Mouse (Mus musculus) common myeloid progenitor, adult 5-6 weeks (primary cell): ENCODE data around the gene Hectd2. TPM values are rescaled to one million over a fixed set of nuclear protein-coding genes. Genes with fewer than 3 reads are reported as not detected.

ENCODE experiments used
- ATAC-seq: replicated peaks from 2 replicates; pipeline ENCODE4 v1.8.0; 2016; ENCODE audit warnings: low read depth, mild to moderate bottlenecking, moderate TSS enrichment, inconsistent platforms; ENCODE audit not compliant: poor library complexity, severe bottlenecking
- total RNA-seq: library from RNA; stranded (forward); fragments of 200-1000, 187-1606 nt; gene quantifications from 2 replicates; pipeline ENCODE4 v1.2.3, GENCODE M21; 2017

The Hectd2 gene
- total RNA-seq, 1 experiment from 2014 or later, result 3.1 TPM

DNA sequence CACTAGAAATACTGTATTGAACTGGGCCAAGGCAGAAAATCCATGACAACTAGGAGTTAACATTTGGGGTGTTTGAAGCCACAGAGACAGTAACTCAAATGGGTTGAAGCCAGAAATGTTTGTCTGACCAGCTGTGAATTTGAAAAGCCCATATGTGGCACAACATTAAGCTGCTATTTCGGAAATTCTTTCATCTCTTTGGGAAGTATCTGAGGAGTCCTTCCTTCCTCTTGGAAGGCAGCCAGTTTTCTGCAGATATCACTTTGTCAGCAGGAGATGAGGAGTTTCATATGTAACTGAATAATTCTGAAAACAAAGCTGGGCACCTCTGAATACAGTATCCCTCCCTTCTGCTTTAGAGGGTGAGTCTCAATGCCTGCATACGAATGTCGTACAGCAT is 86.7 kb downstream of the Hectd2 start:
- no peak for ATAC-seq

DNA sequence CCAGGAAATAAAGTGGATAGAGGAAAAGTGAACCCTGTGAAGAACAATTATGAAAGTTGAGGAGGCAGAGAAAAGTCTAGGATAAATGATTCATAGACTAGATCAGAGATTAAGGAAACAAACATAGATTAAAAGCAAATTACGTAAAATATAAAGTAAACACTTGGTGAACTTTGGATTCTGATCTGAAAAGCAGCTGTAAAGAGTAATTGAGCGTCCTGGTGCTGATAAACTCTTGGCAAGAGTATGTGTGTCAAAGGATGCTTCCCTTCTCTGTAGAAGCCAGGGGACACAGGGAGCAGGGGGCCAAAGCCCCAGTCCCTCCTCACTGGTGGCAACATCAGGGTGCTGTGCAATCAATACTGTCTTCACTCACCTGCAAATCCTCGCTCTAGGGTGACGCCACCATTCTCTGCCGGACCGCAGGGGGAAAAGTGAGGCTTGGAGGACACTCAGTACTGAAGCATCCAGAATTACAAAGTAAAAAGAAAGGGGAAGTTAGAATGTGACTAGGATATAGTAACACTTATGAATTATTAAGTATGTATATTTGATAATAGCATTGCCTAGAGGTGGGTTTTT is 91.0 kb downstream of the Hectd2 start:
- ATAC-seq, result no peak

DNA sequence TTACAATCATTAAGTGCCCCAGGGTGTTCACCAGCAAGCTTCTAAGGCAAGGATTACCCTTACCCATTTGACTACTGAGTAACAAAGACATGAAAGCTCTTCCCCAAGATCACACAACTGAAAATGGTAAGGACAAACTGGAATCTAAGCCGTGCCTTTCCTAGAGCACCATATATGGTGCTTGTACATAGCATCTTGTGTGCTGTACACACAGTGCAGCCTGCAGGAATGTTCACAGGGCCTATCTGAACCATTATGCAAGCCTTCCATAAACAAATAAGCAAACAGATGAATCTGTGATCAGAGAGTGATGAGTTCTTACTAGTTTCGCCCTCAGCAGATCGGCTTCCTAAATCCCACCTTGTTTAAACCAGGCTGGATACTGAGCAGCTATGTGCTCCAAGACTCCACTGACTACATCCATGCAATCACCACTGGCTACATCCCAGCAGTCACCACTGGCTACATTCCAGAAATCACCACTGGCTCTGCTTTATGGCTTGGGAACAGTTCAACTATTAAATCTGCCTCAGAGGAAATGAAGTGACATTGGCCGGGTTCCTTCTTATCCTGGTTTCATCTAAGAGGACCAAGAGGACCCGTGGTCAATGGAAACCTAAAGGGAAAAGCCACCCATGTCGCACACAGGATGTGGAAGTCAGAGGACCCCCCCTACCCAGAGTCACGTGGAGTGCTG is 91.8 kb downstream of the Hectd2 start:
- ATAC-seq, result no peak

- ATAC-seq, result no peak
Measured at GRCm38 (mm10) chr19:36652686-36653085, 98.2 kb downstream of the Hectd2 start.

- ATAC-seq, result no peak
Measured at GRCm38 (mm10) chr19:36662734-36663133, 108.3 kb downstream of the Hectd2 start.

DNA sequence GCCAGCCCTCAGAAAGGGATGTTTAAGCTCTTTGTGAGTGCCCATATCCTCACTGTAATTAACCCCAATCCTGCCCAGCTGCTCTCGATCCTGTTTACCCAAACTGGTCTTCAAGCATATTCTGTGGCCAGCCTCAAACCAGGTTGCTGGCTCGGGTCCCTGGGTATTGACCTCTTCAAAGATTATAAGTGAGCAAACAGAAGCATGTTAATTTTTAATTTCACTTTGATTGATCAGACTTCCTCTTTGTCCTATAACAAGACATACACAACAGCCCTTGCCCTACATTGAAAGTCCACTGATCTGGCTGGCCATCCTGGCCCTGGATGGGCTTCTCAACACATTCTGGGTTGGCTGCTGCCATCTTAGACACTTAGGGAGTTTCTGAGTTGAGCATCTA is 109.5 kb downstream of the Hectd2 start:
- no peak for ATAC-seq

GRCm38 (mm10) chr19:36664417-36664816 is 110.0 kb downstream of the Hectd2 start:
- no peak for ATAC-seq

- ATAC-seq, result no peak
Measured at GRCm38 (mm10) chr19:36665206-36665605, 110.8 kb downstream of the Hectd2 start.

GRCm38 (mm10) chr19:36665641-36666040 is 111.2 kb downstream of the Hectd2 start:
- ATAC-seq, result no peak

- no peak for ATAC-seq
Measured at GRCm38 (mm10) chr19:36666471-36666870, 112.0 kb downstream of the Hectd2 start.

GRCm38 (mm10) chr19:36667368-36667767 is 112.9 kb downstream of the Hectd2 start:
- ATAC-seq, result no peak

DNA sequence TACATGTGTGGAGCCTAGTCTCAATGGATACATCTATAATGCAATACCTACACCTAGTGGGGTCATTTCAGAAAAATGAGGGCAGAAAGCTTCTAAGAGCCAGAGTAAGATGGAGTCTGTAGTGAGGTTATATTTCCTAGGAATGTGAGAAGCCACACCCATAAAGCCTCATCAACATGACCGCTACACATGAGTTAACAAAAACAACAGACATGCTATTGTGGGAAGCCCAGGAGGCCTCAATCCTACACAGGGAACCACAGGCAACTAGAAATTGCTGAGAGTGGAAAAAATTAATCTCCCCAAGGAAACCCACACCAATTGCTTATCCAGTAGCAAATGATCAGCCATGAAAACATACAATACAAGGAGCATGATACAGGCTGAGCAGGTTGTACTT is 113.7 kb downstream of the Hectd2 start:
- ATAC-seq, result no peak

DNA sequence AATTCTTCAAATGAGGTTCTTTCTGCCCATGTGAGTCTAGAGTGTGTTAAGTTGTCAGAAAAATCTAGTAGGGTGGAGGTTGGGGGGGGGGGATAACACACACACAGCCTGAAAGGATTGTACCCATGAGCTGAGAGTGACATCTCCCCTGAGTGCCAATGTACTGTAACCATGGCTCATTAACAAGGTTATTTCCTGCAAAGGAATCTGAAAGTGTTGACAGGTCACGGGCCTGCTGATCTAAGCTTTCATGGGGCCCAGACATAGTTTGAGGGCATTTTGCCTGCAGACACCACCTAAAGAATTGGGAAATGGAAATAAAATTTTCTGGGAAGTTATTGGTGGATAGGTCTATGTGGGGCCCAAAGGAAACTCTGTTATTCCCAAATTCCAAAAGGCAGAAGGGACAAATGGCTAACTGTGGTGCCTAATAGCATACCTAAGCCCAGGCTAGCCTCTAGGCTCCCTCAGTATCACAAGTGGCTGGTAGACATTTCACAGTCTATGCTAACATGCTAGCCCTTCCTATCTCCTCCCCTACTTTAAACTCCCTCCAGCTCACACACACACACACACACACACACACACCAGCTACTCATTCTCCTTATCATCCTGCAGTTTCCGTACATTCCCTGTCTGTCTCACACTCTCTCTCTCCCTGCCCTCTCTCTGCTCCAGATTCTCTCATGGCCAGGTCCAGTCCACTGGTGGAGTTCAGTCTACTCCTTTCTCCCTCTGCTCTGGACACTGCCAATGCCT is 114.6 kb downstream of the Hectd2 start:
- no peak for ATAC-seq

DNA sequence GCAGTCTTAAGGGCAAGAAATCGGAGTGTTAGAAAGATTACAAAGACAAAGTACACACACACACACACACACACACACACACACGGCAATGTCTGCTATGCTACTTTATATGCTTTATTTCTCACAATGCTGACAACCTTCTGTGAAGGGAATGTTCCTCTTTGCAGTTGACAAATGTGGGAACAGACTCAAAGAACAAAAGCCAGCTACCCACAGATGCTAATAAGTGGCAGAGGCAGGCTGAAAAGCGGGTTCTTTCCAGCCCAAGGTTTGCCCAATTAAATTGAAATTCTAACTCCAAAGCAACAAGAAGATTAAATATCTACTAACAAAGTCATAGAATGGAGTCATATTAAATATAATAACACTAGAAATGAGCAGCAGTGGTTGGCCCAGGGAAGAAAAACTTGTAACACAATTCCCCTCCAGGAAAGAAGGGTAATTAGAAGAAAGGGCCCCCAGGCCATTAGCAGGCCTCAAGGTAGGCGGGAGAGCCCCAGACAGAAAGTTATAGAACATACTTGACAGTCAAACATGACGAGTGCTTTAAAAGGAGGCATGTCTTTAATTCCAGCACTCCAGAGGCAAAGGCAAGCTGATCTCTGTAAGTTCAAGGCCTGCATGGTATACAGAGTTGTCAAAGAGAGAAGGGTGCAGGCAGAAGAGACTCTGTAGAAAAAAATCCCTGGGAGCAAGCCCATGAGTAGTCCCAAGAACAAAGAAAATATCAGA is 115.4 kb downstream of the Hectd2 start:
- no peak for ATAC-seq

Other genes with a start within 250 kb of the Hectd2 start
- 61.3 and 80.9 TPM in 2 replicates for gene Pcgf5, start 206.3 kb upstream of the Hectd2 start, total RNA-seq
- gene Ppp1r3c, start 182.0 kb downstream of the Hectd2 start, total RNA-seq, result not detected in 2 replicates